Mouse (Mus musculus) myocyte (in vitro differentiated cells): Measurements from ENCODE around the gene Lgals3bp.

ENCODE experiments used
- CEBPB ChIP-seq: IDR thresholded peaks from 2 replicates; pipeline ENCODE4 v1.6.1; 2011; ENCODE audit warnings: mild to moderate bottlenecking, moderate library complexity; ENCODE audit not compliant: poor library complexity, insufficient read depth, severe bottlenecking
- E2F4 ChIP-seq: IDR thresholded peaks from one replicate; pipeline ENCODE4 v1.6.1; 2011; ENCODE audit warnings: mild to moderate bottlenecking, control low read depth, moderate library complexity; ENCODE audit not compliant: insufficient read depth
- MAX ChIP-seq: IDR thresholded peaks from one replicate; pipeline ENCODE4 v1.6.1; 2011; ENCODE audit warnings: low read depth, mild to moderate bottlenecking, control low read depth
- MYOD1 ChIP-seq, 3 experiments: IDR thresholded peaks; one replicate each; pipeline ENCODE4 v1.6.1; 2011; ENCODE audit warnings: control low read depth in 2 of 3, low read depth in 2 of 3, mild to moderate bottlenecking in 2 of 3, moderate library complexity in 1 of 3; ENCODE audit not compliant: insufficient read length in 2 of 3, control insufficient read depth in 1 of 3
- MYOG ChIP-seq, 3 experiments: IDR thresholded peaks; one replicate each; pipeline ENCODE4 v1.6.1; 2011; ENCODE audit warnings: control low read depth in 2 of 3, low read depth in 2 of 3, mild to moderate bottlenecking in 2 of 3; ENCODE audit not compliant: insufficient read length in 2 of 3, control insufficient read depth in 1 of 3, insufficient read depth in 1 of 3
- POLR2A ChIP-seq: IDR thresholded peaks from one replicate; pipeline ENCODE4 v1.6.1; 2011; ENCODE audit warnings: low read depth, mild to moderate bottlenecking, control low read depth, moderate library complexity; ENCODE audit not compliant: insufficient read length
- POLR2AphosphoS2 ChIP-seq: IDR thresholded peaks from one replicate; pipeline ENCODE4 v1.6.1; 2011; ENCODE audit warnings: low read depth, control low read depth; ENCODE audit not compliant: insufficient read length
- REST ChIP-seq: IDR thresholded peaks from one replicate; pipeline ENCODE4 v1.6.1; 2011; ENCODE audit warnings: mild to moderate bottlenecking, control low read depth, moderate library complexity; ENCODE audit not compliant: insufficient read depth, insufficient read length
- SRF ChIP-seq: IDR thresholded peaks from one replicate; pipeline ENCODE4 v1.6.1; 2011; ENCODE audit warnings: low read depth; ENCODE audit not compliant: control insufficient read depth, insufficient read length
- TCF12 ChIP-seq: IDR thresholded peaks from one replicate; pipeline ENCODE4 v1.6.1; 2011; ENCODE audit warnings: mild to moderate bottlenecking, control low read depth; ENCODE audit not compliant: poor library complexity, insufficient read depth, severe bottlenecking
- TCF3 ChIP-seq: IDR thresholded peaks from one replicate; pipeline ENCODE4 v1.6.1; 2011; ENCODE audit warnings: low read depth, control low read depth; ENCODE audit not compliant: insufficient read length
- USF1 ChIP-seq: IDR thresholded peaks from one replicate; pipeline ENCODE4 v1.6.1; 2011; ENCODE audit warnings: low read depth, mild to moderate bottlenecking, control low read depth, moderate library complexity

GRCm38 (mm10) chr11:118418442-118418833, 16.5 kb upstream of the Lgals3bp start:
- TF ChIP-seq SRF (no peak), USF1 (no peak), TCF12 (no peak), POLR2A (no peak), MYOG (IDR thresholded peaks at IDR 0.05; ENCODE audit: control insufficient read depth in 1 of 3, insufficient read depth in 1 of 3, insufficient read length in 2 of 3, low read depth in 2 of 3) (no peak), POLR2AphosphoS2 (no peak), E2F4 (no peak), MYOD1 (IDR thresholded peaks at IDR 0.05; ENCODE audit: control insufficient read depth in 1 of 3, insufficient read length in 2 of 3, low read depth in 2 of 3) (peak in 1 of 3 experiments; percentile 6), CEBPB (no peak), REST (no peak), MAX (no peak), TCF3 (no peak)
